Mouse (Mus musculus) left cerebral cortex, adult 9 months (tissue): ENCODE measurements around the gene Prr15l.

ENCODE experiments used
- DNase-seq, 2 experiments: peaks; one replicate each; pipeline ENCODE4 v3.0.0; 2022; ENCODE audit warnings: low spot score in 2 of 2

The Prr15l gene

DNA sequence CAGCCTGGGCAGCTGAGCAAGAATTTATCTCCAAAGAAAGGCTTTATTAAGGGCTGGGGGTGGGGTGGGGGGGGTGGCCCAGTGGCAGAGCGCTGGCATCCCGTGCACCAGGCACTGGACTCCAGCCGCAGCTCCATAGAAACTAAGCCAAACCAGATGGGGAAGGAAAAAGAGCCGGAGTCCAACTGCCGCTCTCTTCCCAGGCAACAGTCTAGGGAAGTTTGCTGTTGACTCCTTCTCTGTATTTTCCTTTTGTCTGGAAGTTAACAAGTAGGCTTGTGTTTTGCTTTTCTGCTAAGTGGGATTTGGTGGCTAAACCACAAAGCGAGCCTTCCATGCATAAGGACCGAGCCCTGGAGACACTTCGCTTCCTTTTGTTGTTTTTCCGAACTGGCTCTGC lies 18.6 kb downstream of the Prr15l start:
- DNase-seq: no peak

DNA sequence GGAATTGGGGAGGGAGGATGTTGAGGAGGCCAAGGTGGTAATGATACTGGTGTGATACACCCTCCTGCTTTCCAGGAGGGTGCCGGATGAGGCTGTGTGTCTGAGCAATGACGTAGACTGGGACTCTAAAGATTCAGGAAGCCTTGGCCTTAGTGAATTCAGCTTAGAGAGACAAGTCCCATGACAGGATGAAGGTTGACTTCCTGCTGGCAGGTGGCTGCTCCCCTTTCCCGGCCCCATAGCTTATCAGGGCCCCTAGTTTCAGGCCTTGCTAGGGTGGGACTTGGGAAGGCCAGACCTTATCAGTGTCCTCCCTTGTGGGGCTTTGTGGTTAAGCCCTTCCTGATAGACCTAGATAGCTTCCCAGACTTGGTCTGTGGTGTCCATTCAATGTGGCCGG lies 19.9 kb downstream of the Prr15l start:
- DNase-seq: no peak

DNA sequence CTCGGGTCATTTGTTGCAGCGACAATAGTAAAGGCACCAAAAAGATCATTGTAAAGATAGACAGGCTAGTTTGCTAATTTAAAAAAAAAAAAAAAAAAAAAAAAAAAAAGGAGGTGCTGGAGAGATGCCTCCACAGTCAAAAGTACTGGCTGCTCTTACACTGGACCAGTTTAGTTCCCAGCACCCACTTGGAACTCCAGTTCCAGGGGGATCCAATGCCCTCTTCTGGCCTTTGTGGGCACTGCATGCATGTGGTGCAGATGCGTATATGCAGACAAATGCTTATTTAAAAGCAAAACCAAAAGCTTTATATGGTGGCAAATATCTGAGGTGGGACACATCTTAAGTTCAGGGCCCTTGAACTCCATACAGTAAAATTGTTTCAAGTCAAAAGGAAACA lies 22.9 kb downstream of the Prr15l start:
- no peak for DNase-seq

DNA sequence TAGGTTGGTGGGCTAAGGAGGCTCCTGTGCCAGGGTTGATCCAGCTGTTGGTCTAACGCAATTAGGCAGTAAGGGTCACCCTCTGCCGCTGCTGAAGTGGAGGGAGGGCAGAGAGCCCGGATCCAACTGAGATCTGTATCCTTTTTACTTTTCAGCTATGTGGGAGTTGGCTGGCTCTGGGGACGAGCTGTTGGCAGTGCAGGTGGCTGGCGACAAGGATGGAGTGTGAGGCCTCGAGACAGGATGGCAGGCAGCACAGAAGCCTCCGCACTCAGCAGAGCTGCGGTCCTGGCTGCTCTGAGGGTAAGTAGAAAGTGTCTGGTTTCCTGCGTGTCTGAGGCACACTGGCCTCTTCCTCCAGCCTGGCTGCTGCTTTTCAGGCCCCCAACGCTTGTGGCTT lies 24.5 kb downstream of the Prr15l start:
- no peak for DNase-seq

DNA sequence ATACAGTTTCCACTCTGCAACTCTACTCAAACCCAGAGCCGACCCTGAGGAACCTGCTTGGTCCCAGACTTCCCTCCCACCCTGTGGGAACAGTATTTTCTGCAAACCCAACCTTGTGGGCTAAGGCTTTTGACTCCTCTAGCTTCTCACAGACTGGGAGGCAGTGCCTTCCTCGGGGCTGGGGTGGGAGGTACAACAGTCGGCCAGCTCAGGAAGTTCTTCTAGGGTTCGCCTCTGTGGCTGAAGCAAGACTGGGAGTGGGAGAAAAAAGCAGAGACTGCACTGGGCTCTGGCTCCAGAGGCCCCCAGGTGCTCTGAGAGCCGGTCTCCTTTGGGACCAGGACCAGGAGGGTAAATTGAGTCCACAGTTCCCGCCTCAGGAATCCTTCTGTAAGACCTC lies 25.0 kb downstream of the Prr15l start:
- DNase-seq: no peak

DNA sequence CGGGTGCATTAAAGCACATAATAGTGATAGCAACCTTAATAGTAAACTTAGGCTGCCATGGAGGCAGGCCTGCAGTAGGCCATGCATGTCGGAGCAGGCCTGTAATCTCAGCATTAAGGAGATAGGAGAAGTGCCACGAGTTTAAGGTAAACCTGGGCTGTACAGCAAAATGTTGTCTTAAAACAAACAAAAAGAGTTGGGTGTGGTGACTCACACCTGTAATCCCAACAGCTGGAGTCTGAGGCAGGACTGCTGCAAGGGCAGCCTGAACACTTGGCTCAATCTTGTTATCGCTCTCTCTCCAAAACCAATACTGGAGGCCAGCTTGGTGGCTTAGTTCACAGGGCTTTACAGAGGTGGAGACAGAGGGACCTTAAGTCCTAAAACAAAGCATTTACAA lies 27.2 kb downstream of the Prr15l start:
- no peak for DNase-seq

DNA sequence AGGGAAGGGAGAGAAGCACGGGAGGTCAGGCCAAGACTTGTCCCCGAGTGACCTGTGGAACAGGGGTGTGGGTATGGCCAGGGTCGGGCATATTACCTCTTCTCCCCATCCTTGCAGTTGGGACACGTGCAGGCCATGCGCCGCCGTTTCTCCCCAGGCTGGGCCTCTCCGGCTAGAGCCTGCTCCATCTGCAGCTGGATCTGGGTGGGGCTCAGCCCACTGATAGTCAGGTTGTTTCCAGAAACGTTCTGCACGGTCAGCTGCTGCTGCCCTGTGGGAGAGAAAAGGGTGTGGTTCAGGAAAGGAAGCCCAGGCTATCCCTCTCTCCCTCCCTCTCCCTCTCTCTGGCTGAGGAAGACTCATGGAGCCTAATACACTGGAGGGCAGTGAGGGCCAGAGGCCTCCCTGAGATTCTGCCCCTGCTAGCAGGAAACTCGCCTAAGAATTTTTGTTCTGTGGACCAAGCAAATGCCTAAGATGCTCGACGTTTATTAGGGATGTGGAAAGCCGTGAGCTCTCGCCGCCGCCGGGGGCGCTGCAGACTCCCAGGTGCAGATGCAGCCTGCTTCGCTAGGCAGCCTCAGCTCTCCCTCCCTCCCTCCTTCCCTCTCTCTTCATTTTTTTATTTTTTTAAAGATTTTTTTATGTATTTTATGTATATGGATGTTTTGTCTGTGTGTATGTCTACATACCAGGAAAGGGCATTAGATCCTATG lies 28.3 kb downstream of the Prr15l start:
- no peak for DNase-seq

DNA sequence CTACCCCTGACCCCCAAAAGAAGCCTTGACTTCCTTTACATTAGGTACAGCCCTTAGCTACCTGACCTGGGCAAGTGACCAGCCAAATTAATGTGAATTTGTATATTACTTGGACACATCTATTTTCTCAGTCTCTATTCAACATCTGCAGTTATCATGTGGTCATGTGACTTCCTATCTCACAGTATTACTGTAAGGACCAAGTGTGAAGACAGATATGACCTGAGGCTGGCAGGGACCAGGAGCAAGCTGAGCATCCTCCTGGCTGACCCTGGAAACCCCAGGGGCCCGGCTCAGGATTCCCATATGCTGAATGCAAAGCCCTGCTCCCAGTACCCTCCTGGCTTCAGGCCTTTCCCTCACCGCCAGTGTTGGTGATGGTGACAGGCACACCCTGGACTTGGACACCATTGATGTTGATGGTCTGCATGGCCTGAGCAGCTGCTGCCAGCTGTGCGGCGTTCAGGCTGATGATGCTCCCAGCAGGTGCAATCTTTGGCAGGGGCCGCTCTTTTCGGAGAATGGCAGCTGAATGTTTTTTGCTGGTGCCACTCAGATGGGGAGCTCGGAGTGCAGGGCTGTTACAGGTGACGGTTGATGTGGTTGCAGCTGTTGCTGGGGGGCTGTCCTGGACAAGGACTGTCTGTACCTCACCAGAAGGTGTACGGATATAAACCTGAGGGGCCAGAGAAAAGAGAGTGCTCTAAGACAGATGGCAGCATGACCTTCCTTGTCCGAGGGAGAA lies 29.3 kb downstream of the Prr15l start:
- DNase-seq: no peak

DNA sequence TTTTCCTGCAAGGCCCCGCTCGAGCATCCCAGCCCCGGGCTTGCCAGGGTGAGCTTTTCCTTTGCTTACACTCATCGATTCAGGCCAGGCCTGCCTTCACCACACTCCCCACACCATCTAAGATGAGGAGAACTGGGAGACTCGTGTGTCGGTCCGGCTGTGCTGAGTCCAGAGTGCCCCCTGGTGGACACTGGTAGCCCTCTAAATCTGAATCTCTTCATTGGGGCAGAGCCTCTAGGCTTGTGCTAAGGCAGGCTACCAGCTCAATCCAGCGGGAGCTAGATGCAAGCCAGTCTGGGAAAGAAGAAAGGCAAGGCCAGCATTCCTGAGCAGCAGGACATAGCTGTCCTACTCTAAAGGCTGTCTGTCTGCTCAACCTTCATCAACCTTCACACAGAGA lies 35.7 kb downstream of the Prr15l start:
- peak in 1 of 2 experiments; percentile 94 for DNase-seq

DNA sequence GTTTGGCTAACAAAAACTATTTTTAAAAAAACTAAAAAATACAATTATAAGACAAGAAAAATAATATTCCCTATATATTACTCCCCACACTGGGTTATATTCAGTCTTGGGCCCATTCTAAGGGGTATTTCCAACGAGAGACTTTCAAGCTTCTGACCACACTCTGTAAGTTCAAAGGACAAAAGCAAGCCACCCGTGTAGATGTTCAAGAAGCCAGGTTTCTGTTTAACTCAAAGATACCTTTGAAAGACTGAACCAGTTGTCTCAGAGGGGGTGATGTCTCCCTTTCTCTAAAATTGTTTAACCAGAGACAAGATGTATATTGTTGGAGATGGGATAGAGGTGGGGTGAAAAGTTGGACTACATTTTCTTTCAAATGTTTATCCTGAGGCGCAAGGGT lies 38.3 kb downstream of the Prr15l start:
- no peak for DNase-seq

DNA sequence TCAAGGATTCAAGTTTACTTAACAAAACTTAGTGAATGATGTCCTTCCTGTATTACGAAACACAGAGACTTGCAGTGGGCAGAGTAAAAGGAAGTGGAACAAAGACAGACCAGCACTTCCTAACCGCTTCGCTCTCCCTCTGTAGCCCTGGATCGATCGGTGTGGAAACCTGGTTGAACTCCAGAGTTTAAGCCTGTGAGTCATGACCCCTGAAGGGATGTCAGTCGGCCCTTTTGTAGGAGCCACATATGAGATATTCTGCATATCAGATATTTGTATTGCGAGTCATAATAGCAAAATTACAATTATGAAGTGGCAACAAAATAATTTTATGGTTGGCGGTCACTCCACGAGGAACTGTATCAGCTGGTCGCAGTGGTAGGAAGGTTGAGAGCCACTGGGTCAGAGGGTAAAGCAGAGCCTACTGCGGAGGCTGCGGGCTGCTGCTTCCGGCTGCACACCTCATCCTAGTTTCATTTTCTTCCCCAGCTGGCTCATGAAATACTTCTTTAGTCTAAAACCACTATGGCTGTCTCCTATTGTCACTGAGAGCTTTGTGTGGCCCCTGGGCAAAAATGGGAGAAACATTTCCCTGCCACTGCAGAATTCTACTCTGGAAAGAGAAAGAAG lies 39.1 kb downstream of the Prr15l start:
- DNase-seq: no peak

DNA sequence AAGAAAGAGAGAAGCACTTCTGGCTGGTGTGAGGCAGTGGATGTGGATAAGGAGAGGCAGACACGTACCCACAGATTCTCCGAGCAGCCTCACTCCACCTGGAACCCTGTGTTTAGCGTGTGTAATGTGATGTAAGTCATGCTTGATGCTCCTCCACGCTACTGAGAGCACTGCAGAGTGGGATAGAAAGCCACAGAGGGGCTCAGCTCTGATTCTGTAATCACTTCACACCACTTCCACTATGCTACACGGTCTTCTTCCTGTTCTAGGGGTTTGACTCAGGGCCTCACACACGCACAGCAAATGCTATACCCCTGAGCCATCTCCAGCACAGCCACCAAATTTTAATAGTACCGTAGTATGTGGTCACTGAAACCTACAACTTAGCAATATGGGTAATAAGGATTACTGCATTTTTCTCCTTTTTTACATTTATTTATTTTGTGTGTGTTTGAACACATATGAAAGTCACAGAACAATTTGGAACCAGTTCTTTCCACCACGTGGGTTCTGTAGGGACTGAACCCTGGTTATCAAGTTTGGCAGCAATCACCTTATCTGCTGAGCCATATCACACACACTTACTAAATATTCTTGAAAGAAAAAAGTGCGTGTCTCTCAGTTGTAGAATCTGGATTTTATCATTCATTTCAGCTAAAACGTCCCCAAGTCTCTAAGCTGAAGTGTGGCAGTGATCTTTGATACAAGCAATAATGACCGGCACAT lies 39.8 kb downstream of the Prr15l start:
- DNase-seq: no peak

DNA sequence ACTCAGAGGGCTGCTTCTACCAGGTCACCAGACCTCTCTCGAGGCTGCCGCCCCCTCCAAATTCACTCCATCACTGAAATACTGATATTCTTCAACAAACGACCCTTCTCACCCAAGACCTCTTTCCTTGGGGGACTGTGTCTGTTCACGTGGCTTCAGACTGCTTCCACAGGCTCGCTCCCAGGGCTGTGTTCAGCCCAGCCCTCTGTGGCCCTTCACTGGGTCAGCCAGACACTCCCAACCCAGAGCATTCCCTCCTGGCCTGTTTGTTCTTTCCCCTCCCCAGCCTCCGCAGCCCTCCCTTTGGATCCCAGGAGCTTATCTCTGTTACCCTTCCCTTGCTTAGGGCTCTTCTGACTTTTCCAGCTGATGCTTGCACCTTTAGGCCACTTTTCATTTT lies 40.6 kb downstream of the Prr15l start:
- no peak for DNase-seq

DNA sequence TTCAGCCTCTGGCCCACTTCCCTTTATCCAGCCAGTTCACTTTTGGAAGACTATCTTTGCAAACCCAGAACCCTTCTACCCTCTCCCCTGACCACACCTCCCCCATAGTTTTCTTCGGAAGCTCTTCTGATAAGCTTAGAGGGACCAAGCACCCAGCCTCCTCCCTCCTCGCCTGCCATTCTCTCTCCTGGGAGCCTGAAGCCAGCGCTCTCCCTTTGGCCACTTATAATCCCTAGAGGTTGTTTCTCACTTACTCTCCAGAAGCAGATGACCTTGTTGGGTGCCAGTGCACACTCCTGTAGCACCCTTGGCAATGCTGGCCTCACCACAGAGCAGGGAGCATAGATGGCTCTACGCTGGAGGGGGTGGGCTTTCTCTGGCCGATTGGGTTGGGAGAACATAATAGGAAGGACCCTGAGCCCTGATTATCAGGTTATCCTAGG lies 41.4 kb downstream of the Prr15l start:
- DNase-seq: no peak

DNA sequence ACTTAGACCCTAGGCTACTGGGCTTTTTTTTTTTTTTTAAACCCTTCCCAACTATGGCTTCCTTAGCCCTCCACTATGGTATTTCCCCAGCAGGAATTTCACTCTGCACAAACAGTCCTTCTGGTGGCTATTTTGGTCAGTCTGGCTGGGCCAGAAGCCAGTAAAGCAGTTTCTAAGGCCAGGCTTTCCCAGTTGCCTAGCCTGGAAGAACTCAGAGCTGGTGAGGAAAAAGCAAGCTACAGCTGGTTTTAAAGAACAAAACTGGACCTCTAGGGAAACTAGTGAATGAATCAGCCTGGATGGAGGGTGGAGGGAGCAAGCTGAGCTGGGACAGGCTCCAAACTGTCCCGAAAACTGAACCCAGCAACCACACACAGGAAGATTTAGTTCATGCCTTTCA lies 41.8 kb downstream of the Prr15l start:
- DNase-seq: peak in 1 of 2 experiments; percentile 53

DNA sequence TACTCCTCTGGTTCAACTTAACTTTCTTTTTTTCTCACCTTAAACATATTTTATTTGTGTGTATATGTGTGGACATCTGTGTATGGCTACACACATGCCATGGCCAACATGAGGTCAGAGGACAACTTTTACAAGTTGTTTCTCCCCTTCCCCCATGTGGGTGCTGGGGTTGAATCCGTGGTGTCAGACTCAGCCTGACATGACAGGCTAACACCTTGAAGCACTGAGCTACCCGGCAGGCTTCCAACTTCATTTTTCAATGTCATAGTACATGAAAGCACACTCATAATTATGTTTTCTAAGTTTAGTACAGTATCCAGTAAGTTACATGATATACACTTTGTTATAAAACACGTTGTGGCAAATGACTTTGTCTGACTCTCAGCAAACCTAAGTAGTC lies 42.4 kb downstream of the Prr15l start:
- no peak for DNase-seq

DNA sequence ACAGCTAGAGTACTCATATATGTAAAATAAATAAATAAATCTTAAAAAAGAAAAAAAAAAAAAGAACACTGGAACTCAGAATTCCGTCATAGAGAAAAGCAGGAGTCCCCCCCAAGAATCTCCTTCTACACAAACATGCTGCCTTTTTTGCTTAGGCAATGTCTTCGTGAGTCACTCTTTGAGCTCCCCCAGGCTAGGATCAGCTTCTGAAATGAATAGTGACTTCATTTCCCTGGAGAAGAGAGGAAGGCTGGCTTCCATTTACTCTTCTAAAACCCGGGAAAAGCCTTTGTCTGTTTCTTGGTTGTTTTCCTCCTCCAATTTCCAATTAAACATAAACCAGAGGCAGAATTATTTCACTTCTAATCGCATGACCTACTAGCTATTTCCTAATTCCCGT lies 45.0 kb downstream of the Prr15l start:
- no peak for DNase-seq

DNA sequence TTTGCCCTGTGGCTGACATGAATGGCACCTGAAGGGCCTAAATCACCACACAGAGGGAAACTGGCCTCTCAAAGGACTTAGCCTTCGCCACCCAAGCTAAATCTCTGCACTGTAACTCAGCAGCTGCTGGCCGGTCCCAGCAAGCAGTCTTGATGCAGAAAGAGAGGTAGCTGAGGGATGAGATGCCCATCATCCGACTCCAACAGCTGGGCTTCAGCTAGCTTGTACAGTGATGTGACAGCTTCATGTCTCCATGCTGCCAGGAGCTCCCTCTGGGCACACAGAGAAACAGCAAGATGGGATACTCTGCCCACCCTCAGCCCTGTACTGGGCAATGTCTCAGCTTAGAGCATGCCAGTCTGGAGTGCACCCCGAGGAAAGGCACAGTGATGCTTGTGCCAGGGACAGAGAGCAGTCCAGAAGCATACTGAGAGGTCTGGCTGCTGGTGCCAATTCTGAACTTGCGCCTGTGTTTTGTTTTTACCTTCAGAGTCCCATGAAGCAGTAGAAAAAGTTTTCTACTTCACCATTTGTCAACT lies 45.6 kb downstream of the Prr15l start:
- DNase-seq: no peak

DNA sequence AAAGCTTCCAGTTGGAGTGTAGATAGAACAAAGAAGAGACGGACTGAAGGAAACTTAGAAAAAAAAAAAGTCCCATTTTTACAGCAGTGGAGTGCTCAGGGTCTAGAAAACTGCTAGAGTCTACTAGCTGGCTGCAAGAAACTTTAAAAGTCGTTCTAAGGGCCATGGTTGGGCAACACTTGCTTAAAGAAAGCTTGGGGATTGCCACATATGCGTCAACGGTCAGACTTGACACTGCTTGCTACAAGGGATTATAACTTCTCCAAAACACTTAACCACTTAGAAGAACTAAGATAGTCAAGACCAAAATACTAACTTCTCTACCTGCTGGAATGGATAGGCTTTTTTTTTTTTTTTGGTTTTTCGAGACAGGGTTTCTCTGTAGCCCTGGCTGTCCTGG lies 46.9 kb downstream of the Prr15l start:
- no peak for DNase-seq

DNA sequence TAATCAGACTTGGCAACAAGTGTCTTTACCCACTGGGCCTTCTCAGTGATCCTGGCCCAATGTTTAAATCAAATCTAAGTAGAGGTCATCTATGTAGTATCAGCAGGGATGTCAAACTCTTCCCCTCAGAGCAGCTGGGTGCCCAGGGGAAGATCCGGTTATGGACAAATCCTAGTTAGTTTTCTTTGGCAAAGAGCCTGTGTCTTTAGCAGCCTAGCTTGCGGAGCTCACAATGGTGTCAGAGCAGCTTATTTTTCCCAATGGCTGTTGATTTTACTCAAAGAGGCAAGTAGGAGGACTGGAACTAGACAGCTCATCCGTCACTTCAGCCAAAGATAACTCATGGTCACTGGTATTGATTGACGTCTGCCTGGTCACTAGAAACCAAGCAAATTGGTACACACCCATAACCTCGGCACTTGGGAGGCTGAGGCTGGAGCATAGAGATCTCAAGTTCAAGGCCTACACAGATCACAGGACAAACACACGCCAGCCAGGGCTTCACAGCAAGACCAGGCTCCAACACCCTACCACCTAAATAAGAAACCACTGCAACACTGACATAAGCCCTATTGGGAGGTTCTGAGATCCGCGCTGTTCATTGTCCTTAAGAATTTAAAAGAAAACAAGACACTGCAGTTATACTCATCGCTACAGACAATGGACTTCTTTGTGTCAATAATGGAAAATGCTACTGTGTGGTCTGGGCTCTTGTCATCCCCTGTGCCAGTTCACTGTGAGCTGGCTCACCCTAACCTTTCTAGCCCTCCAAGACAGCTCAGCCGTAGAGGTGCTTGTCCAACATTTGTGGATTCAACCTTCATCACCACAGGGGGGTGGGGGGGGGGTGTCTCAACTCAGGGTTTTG lies 47.8 kb downstream of the Prr15l start:
- no peak for DNase-seq

DNA sequence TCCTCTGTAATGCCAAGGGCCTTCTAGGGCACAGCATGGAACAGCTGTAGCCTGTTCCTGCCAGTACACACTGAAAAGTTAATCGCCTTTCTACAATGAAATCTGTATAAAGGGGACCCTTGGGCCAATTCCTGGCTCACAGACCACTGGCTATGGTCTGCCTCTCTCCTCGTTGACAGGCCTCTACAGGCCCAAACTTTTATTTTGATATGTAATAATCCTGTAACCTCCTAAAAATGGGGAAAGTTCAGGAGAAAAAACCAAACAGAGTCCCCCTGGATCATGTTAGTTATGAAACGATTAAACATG lies 48.4 kb downstream of the Prr15l start:
- DNase-seq: no peak
